Mouse (Mus musculus) adrenal gland, postnatal 0 days (tissue): Measurements from ENCODE around the gene Sh2d6. TPM values are rescaled to one million over a fixed set of nuclear protein-coding genes. Genes with fewer than 3 reads are reported as not detected.

Source experiments
- polyA plus RNA-seq: library from polyadenylated mRNA; unstranded; fragments of >200 nt; fragmentation: Nextera tagmentation; extraction: Ambion mirVana; gene quantifications from 2 replicates; pipeline ENCODE4 v1.2.1, GENCODE M21; 2015

Gene Sh2d6
- polyA plus RNA-seq, result 0.40 and 0.41 TPM in 2 replicates

DNA sequence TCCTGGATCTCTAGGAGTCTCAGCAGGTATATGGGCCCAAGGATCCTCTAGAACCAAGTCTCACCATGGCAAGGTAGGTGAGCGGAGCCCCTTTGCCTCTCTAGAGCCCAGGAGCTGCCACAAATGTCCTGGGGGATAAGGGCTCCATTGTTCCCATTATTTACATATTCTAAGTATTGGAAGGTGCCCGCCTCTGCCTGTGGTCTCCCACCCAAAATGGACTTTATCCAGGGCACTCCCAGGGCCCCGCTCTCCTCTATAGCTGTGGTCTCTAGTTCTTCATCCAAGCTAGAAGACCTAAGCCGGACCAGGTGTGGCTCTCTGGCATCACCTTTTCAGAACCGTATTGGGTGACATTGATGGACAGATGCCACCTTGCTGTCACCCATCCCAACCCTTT lies at the start of gene Sh2d6:
Sh2d6 (minus strand) TSS at position 101 of the 400 bp plus-strand sequence.

GRCm38 (mm10) chr6:72544283-72544987 lies 22.9 kb upstream of the Sh2d6 start, which contains the start of gene Capg:
Gene Capg, plus strand, starts transcription at chr6:72544391.

Other genes with a start within 250 kb of the Sh2d6 start
- gene Sftpb, start 217.1 kb downstream of the Sh2d6 start, polyA plus RNA-seq, result 1.5 and 1.7 TPM in 2 replicates
- 22.1 and 29.7 TPM in 2 replicates for gene Usp39, start 176.5 kb downstream of the Sh2d6 start, polyA plus RNA-seq
- 15.5 and 22.8 TPM in 2 replicates for gene 0610030E20Rik, start 174.4 kb downstream of the Sh2d6 start, polyA plus RNA-seq
- 14.2 and 17.5 TPM in 2 replicates for gene Tmem150a, start 166.3 kb downstream of the Sh2d6 start, polyA plus RNA-seq
- gene Rnf181, start 154.8 kb downstream of the Sh2d6 start, polyA plus RNA-seq, result 235 and 553 TPM in 2 replicates
- 69.2 and 73.9 TPM in 2 replicates for gene Vamp5, start 141.2 kb downstream of the Sh2d6 start, polyA plus RNA-seq
- 239 and 264 TPM in 2 replicates for gene Vamp8, start 131.0 kb downstream of the Sh2d6 start, polyA plus RNA-seq
- gene Ggcx, start 107.4 kb downstream of the Sh2d6 start, polyA plus RNA-seq, result 13.8 and 27.7 TPM in 2 replicates
- gene Mat2a, start 82.1 kb downstream of the Sh2d6 start, polyA plus RNA-seq, result 168 and 223 TPM in 2 replicates
- gene Capg, start 22.7 kb upstream of the Sh2d6 start, polyA plus RNA-seq, result 136 and 161 TPM in 2 replicates
- gene Elmod3, start 76.7 kb upstream of the Sh2d6 start, polyA plus RNA-seq, result 11.5 and 21.9 TPM in 2 replicates
- gene Retsat, start 76.8 kb upstream of the Sh2d6 start, polyA plus RNA-seq, result 30.3 and 63.9 TPM in 2 replicates
- 37.9 and 61.3 TPM in 2 replicates for gene Tgoln1, start 95.3 kb upstream of the Sh2d6 start, polyA plus RNA-seq